Mouse (Mus musculus): ENCODE measurements at regions not wholly inside any gene's neighbourhood (a gene's known extent, or its start where the extent isn't known, plus 50 kb on each side); places are given as distances from the start of the nearest gene placed in this dataset.

DNA sequence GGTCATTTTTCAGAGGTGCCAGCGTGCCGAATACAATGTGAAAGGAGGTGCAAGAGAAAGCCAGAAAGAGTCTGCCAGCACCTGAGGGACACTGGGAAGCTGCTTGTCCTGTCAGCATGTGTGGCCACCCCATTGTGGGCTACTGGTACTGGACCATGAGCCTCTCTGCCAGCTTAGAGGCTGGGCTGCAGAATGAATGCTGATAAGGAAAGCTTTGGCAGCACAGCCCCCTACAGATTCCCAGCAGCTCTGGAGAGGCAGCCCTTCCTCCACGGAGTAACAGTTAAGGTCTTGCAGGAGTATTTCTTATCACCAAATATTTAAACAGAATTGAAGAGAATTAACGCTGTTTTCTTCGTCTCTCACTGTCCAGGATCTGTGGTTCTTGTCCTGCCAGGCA is 199.5 kb downstream of the Gadd45g start:
- Histone ChIP-seq H3K9me3 (replicated peaks; ENCODE audit: insufficient read depth, low read length) (no peaks in the 10 kb centered on the region), H3K36me3 (ENCODE audit: control insufficient read depth in 1 of 2, insufficient read depth in 2 of 2, low read length in 2 of 2) (no peaks in the 10 kb centered on the region), H3K4me1 (ENCODE audit: control insufficient read depth in 1 of 2, insufficient read depth in 2 of 2, low read length in 2 of 2) (no peaks in the 10 kb centered on the region), H3K4me3 (ENCODE audit: control insufficient read depth in 1 of 2, insufficient read depth in 1 of 2, low read depth in 2 of 2, low read length in 2 of 2) (no peak overlapping the region), H3K9ac (ENCODE audit: control insufficient read depth, low read depth, low read length, poor library complexity, severe bottlenecking) (no peak overlapping the region), H3K79me2 (ENCODE audit: control insufficient read depth, insufficient read depth, low read length, poor library complexity) (no peaks in the 10 kb centered on the region), H3K27ac (ENCODE audit: control insufficient read depth, low read depth, low read length) (no peak overlapping the region), H3K27me3 (ENCODE audit: control insufficient read depth in 1 of 2, insufficient read depth in 2 of 2, low read length in 2 of 2) (no peaks in the 10 kb centered on the region)
- TF ChIP-seq SIN3A (IDR thresholded peaks at IDR 0.05; ENCODE audit: low read length) (no peak), CHD2 (IDR thresholded peaks at IDR 0.05; ENCODE audit: low read length) (no peak), ZC3H11A (IDR thresholded peaks at IDR 0.05; ENCODE audit: low read depth, low read length) (no peak), MAX (IDR thresholded peaks at IDR 0.05; ENCODE audit: low read length) (no peak), CTCF (IDR thresholded peaks at IDR 0.05 in 2 of 3, conservative IDR thresholded peaks at IDR 0.05 in 1 of 3; ENCODE audit: control insufficient read depth in 1 of 3, insufficient read depth in 1 of 3, low read depth in 2 of 3, low read length in 3 of 3, poor library complexity in 1 of 3, severe bottlenecking in 1 of 3) (no peak), USF2 (IDR thresholded peaks at IDR 0.05; ENCODE audit: borderline replicate concordance in 1 of 2, insufficient read depth in 1 of 2, low read depth in 1 of 2, low read length in 2 of 2) (no peak), USF1 (IDR thresholded peaks at IDR 0.05; ENCODE audit: low read depth, low read length) (no peak), ZNF384 (IDR thresholded peaks at IDR 0.05; ENCODE audit: low read depth, low read length) (no peak), TAL1 (IDR thresholded peaks at IDR 0.05; ENCODE audit: low read length) (no peak), MYB (IDR thresholded peaks at IDR 0.05; ENCODE audit: low read depth, low read length) (no peak), TCF12 (IDR thresholded peaks at IDR 0.05; ENCODE audit: low read depth, low read length) (no peak), POLR2AphosphoS2 (IDR thresholded peaks at IDR 0.05; ENCODE audit: low read length) (no peak), POLR2AphosphoS5 (IDR thresholded peaks at IDR 0.05; ENCODE audit: borderline replicate concordance, low read depth, low read length) (no peak), POLR2A (IDR thresholded peaks at IDR 0.05; ENCODE audit: control insufficient read depth in 1 of 2, insufficient read depth in 1 of 2, low read depth in 1 of 2, low read length in 2 of 2, poor library complexity in 1 of 2) (no peak), MAFK (IDR thresholded peaks at IDR 0.05; ENCODE audit: borderline replicate concordance, low read depth, low read length) (no peak), EP300 (IDR thresholded peaks at IDR 0.05; ENCODE audit: low read depth in 1 of 2, low read length in 2 of 2) (no peak)
- no peak for DNase-seq (ENCODE audit: low read depth, low spot score)

GRCm38 (mm10) chr13:52046700-52047099 is 200.2 kb downstream of the Gadd45g start:
- H3K36me3 ChIP-seq (ENCODE audit: control insufficient read depth in 1 of 2, insufficient read depth in 2 of 2, low read length in 2 of 2): no peaks in the 10 kb centered on the region
- H3K9me3 ChIP-seq (replicated peaks; ENCODE audit: insufficient read depth, low read length): no peaks in the 10 kb centered on the region
- no peaks in the 10 kb centered on the region for H3K79me2 ChIP-seq (ENCODE audit: control insufficient read depth, insufficient read depth, low read length, poor library complexity)
- H3K4me1 ChIP-seq (ENCODE audit: control insufficient read depth in 1 of 2, insufficient read depth in 2 of 2, low read length in 2 of 2): no peaks in the 10 kb centered on the region
- DNase-seq (ENCODE audit: low read depth, low spot score): no peak
- H3K27ac ChIP-seq (ENCODE audit: control insufficient read depth, low read depth, low read length): no peak overlapping the region
- TF ChIP-seq EP300 (IDR thresholded peaks at IDR 0.05; ENCODE audit: low read depth in 1 of 2, low read length in 2 of 2) (no peak), MEF2A (IDR thresholded peaks at IDR 0.05; ENCODE audit: extremely low read depth, insufficient replicate concordance, low read depth, low read length, poor library complexity, severe bottlenecking) (no peak), MYC (IDR thresholded peaks at IDR 0.05; ENCODE audit: low read depth, low read length) (no peak), TCF12 (IDR thresholded peaks at IDR 0.05; ENCODE audit: low read depth, low read length) (no peak), JUND (IDR thresholded peaks at IDR 0.05; ENCODE audit: low read depth, low read length) (no peak), GABPA (IDR thresholded peaks at IDR 0.05; ENCODE audit: low read depth, low read length) (no peak), POLR2AphosphoS2 (IDR thresholded peaks at IDR 0.05; ENCODE audit: low read length) (no peak), MYB (IDR thresholded peaks at IDR 0.05; ENCODE audit: low read depth, low read length) (no peak), CHD2 (IDR thresholded peaks at IDR 0.05; ENCODE audit: low read length) (no peak), ELF1 (IDR thresholded peaks at IDR 0.05; ENCODE audit: low read depth, low read length) (no peak), SMC3 (IDR thresholded peaks at IDR 0.05; ENCODE audit: low read depth, low read length) (no peak), MAFK (IDR thresholded peaks at IDR 0.05; ENCODE audit: borderline replicate concordance, low read depth, low read length) (no peak), ETS1 (IDR thresholded peaks at IDR 0.05; ENCODE audit: low read depth, low read length) (no peak), RAD21 (IDR thresholded peaks at IDR 0.05; ENCODE audit: low read depth, low read length) (no peak), ZMIZ1 (IDR thresholded peaks at IDR 0.05; ENCODE audit: low read depth, low read length) (no peak), TAL1 (IDR thresholded peaks at IDR 0.05; ENCODE audit: low read length) (no peak), MAX (IDR thresholded peaks at IDR 0.05; ENCODE audit: low read length) (no peak), POLR2AphosphoS5 (IDR thresholded peaks at IDR 0.05; ENCODE audit: borderline replicate concordance, low read depth, low read length) (no peak)
- H3K4me3 ChIP-seq (ENCODE audit: control insufficient read depth in 1 of 2, insufficient read depth in 1 of 2, low read depth in 2 of 2, low read length in 2 of 2): no peak overlapping the region
- H3K27me3 ChIP-seq (ENCODE audit: control insufficient read depth in 1 of 2, insufficient read depth in 2 of 2, low read length in 2 of 2): no peaks in the 10 kb centered on the region
- no peak overlapping the region for H3K9ac ChIP-seq (ENCODE audit: control insufficient read depth, low read depth, low read length, poor library complexity, severe bottlenecking)

Measured in MEL (cell line).